In genomic region chr19:40769341-40769770, GRCm38 (mm10) we compare ENCODE assay signal across 14 mouse cellular contexts. TPM values are rescaled to one million over a fixed set of nuclear protein-coding genes. Genes with fewer than 3 reads are reported as not detected.
DNase-seq lines count a peak whose midpoint lies in the region; ATAC-seq and TF ChIP-seq lines count a peak whose summit lies in the region.
"Had no signal": no experiment of that assay in that cellular context is flagged by ENCODE, and none has a peak within 500 bp of the region (broad histone marks: within the 10 kb centered on the region; RNA-seq: fewer than 3 reads in every experiment).

No protein-coding gene starts in this region.

- intact Hi-C loops in heart, adult 2 months (cut with DNase I) = no loop called here

- no peak overlapping the region for H3K27ac ChIP-seq in heart, embryonic 10.5 days
- H3K27ac ChIP-seq in heart, adult 2 months = no peak overlapping the region
- H3K27ac ChIP-seq in liver, postnatal 0 days (ENCODE audit: low read depth) = peak overlapping the region; percentile 52
- H3K27ac ChIP-seq: hindbrain, embryonic 12.5 days; neural tube, embryonic 12.5 days had no signal

- no peak for DNase-seq in heart, embryonic 10.5 days (ENCODE audit: low spot score)
- no peak for DNase-seq in heart, adult 2 months
- DNase-seq in 416B (ENCODE audit: low read depth) = peak; percentile 9
- DNase-seq in liver, postnatal 0 days = peak; percentile 83
- no peak for DNase-seq in layer of hippocampus, postnatal 14 days (ENCODE audit: low spot score in 2 of 2)
- no peak for DNase-seq in layer of hippocampus, adult 9-10 months (ENCODE audit: low spot score)
- no peak for DNase-seq in thymus, postnatal 4 days

- H3K79me2 ChIP-seq in heart, adult 2 months (replicated peaks; ENCODE audit: control insufficient read depth, insufficient read depth, low read length) = no peaks in the 10 kb centered on the region

- peak overlapping the region; percentile 37 for H3K4me2 ChIP-seq in liver, postnatal 0 days (ENCODE audit: low read depth, low read length)
- H3K4me2 ChIP-seq: hindbrain, embryonic 12.5 days; neural tube, embryonic 12.5 days had no signal

- H3K36me3 ChIP-seq in heart, embryonic 10.5 days = no peaks in the 10 kb centered on the region
- no peaks in the 10 kb centered on the region for H3K36me3 ChIP-seq in heart, adult 2 months (ENCODE audit: control insufficient read depth, insufficient read depth, low read length)
- H3K36me3 ChIP-seq in erythroblast, embryonic 14.5 days (ENCODE audit: control insufficient read depth) = peaks cover 2% of the 10 kb centered on the region; the same call in 1 of the 2 replicates
- H3K36me3 ChIP-seq in liver, postnatal 0 days (replicated peaks; ENCODE audit: insufficient read depth, low read length) = no peaks in the 10 kb centered on the region
- H3K36me3 ChIP-seq: hindbrain, embryonic 12.5 days; neural tube, embryonic 12.5 days had no signal

- no peak for TF ChIP-seq POLR2A in heart, adult 2 months (IDR thresholded peaks at IDR 0.05; ENCODE audit: insufficient read depth, low read depth, low read length)

- H3K9ac ChIP-seq in heart, adult 2 months (ENCODE audit: low read depth, low read length) = no peak overlapping the region
- H3K9ac ChIP-seq in liver, postnatal 0 days (replicated peaks) = no peak overlapping the region
- H3K9ac ChIP-seq: hindbrain, embryonic 12.5 days; neural tube, embryonic 12.5 days had no signal

- H3K9me3 ChIP-seq in heart, embryonic 10.5 days = no peaks in the 10 kb centered on the region
- no peaks in the 10 kb centered on the region for H3K9me3 ChIP-seq in erythroblast, embryonic 14.5 days (ENCODE audit: control insufficient read depth, low read length)
- H3K9me3 ChIP-seq in liver, postnatal 0 days (ENCODE audit: low read length) = no peaks in the 10 kb centered on the region
- H3K9me3 ChIP-seq: hindbrain, embryonic 12.5 days; neural tube, embryonic 12.5 days had no signal

- no peak for TF ChIP-seq EP300 in heart, adult 2 months (IDR thresholded peaks at IDR 0.05; ENCODE audit: insufficient read depth, low read depth, low read length)
- peak; percentile 97 for TF ChIP-seq EP300 in liver, postnatal 0 days (IDR thresholded peaks at IDR 0.05; ENCODE audit: low read depth)

- H3K27me3 ChIP-seq in heart, embryonic 10.5 days (ENCODE audit: insufficient read depth, poor library complexity, severe bottlenecking) = peaks cover 49% of the 10 kb centered on the region
- no peaks in the 10 kb centered on the region for H3K27me3 ChIP-seq in heart, adult 2 months (ENCODE audit: control insufficient read depth, insufficient read depth, low read length)
- H3K27me3 ChIP-seq in erythroblast, embryonic 14.5 days (ENCODE audit: control insufficient read depth) = peaks cover 6% of the 10 kb centered on the region
- H3K27me3 ChIP-seq in liver, postnatal 0 days (ENCODE audit: insufficient read depth, low read length) = no peaks in the 10 kb centered on the region
- H3K27me3 ChIP-seq: hindbrain, embryonic 12.5 days; neural tube, embryonic 12.5 days had no signal

- H3K4me3 ChIP-seq in heart, embryonic 10.5 days = 0 out of 2 replicates have a peak overlapping the region, but pooled peaks have one; percentile 1
- no peak overlapping the region for H3K4me3 ChIP-seq in heart, adult 2 months
- H3K4me3 ChIP-seq in erythroblast, embryonic 14.5 days (replicated peaks) = peak overlapping the region; percentile 66
- H3K4me3 ChIP-seq in liver, postnatal 0 days (ENCODE audit: low read depth, low read length) = no peak overlapping the region
- H3K4me3 ChIP-seq: hindbrain, embryonic 12.5 days; neural tube, embryonic 12.5 days had no signal

- H3K4me1 ChIP-seq in heart, embryonic 10.5 days = peaks cover 7% of the 10 kb centered on the region; the same call in 1 of the 2 replicates
- no peaks in the 10 kb centered on the region for H3K4me1 ChIP-seq in heart, adult 2 months (ENCODE audit: control insufficient read depth, insufficient read depth, low read length)
- H3K4me1 ChIP-seq in erythroblast, embryonic 14.5 days (ENCODE audit: control insufficient read depth) = peaks cover 51% of the 10 kb centered on the region
- peaks cover 9% of the 10 kb centered on the region for H3K4me1 ChIP-seq in liver, postnatal 0 days (ENCODE audit: insufficient read depth)
- H3K4me1 ChIP-seq: hindbrain, embryonic 12.5 days; neural tube, embryonic 12.5 days had no signal

- TF ChIP-seq CTCF in heart, adult 2 months (IDR thresholded peaks at IDR 0.05) = no peak
- no peak for TF ChIP-seq CTCF in liver, postnatal 0 days (IDR thresholded peaks at IDR 0.05; ENCODE audit: low read depth)

- peak; percentile 99 for ATAC-seq in liver, postnatal 0 days
- ATAC-seq: CD4-positive, CD25-positive, alpha-beta regulatory T cell, adult 4 months; forebrain, embryonic 14.5 days had no signal

- WGBS in heart, embryonic 10.5 days = 10% methylated on average over 7 of the region's 7 CpGs
- WGBS in heart, adult 2 months = 14% methylated on average over 7 of the region's 7 CpGs
- WGBS in liver, postnatal 0 days (ENCODE audit: insufficient replicate concordance) = 22% methylated on average over 7 of the region's 7 CpGs

RNA-seq across cellular contexts. Expression of gene Cc2d2b, which starts 20.8 kb away (rescaled TPM):
- 0.17 and 0.79 TPM in 2 replicates for polyA plus RNA-seq in heart, embryonic 10.5 days (2016; fragmentation: Nextera tagmentation; extraction: Ambion mirVana)
- total RNA-seq in heart, adult 2 months (2021) = not detected
- not detected in 2 replicates for polyA plus RNA-seq in heart, adult 2 months (2012; rRNA removed)
- polyA plus RNA-seq in erythroblast, embryonic 14.5 days (2012) = not detected in 2 replicates
- polyA plus RNA-seq in liver, postnatal 0 days (2015; fragmentation: Nextera tagmentation; extraction: Ambion mirVana) = 1.2 and 1.3 TPM in 2 replicates
- total RNA-seq in layer of hippocampus, postnatal 14 days (2021) = 1 to 10 TPM in 1 of 2 experiments, under 1 TPM in 1; 0.52 to 1.1 TPM
- polyA plus RNA-seq: large intestine, adult 2 months; liver, adult 2 months had no signal

Comparison
In these comparisons a context has a peak if more than half of its experiments do, and no peak if none do; other contexts are left out.
1. H3K4me3 ChIP-seq: peak in heart, embryonic 10.5 days (single experiment) and erythroblast, embryonic 14.5 days (single experiment); none in heart, adult 2 months (single experiment) and liver, postnatal 0 days (single experiment).
2. DNase-seq: peak in 416B (single experiment) and liver, postnatal 0 days (single experiment); none in heart, embryonic 10.5 days (single experiment), heart, adult 2 months (0 of 2), layer of hippocampus, postnatal 14 days (0 of 2), layer of hippocampus, adult 9-10 months (single experiment) and thymus, postnatal 4 days (single experiment).